Mouse (Mus musculus) heart, postnatal 14 days (tissue): ENCODE data around the gene Cd2ap. TPM values are rescaled to one million over a fixed set of nuclear protein-coding genes. Genes with fewer than 3 reads are reported as not detected.

Experiments used
- DNase-seq, 2 experiments: peaks; one replicate each; pipeline ENCODE4 v3.0.0; 2021 to 2022
- intact Hi-C: fragments of 180-260 bp; cut with DNase I; formaldehyde crosslinking; loops from one replicate; pipeline ENCODE4 v1.15.1; 2025
- total RNA-seq, 2 experiments: library from RNA; stranded (reverse); gene quantifications; 2 replicates each; pipeline ENCODE4 v1.2.3; 2021

The Cd2ap gene
- total RNA-seq, 2 experiments from 2014 or later: 30.7 to 32.7 TPM

- intact Hi-C loops: no loop called here
- no peak for DNase-seq
Measured at GRCm38 (mm10) chr17:42870465-42870864, 6.0 kb downstream of the Cd2ap start.

- DNase-seq: no peak
- intact Hi-C loops: no loop called here
Measured at GRCm38 (mm10) chr17:42863186-42863585, 13.3 kb downstream of the Cd2ap start.

GRCm38 (mm10) chr17:42860370-42860769, 16.1 kb downstream of the Cd2ap start:
- intact Hi-C loops: no loop called here
- DNase-seq: no peak

GRCm38 (mm10) chr17:42857506-42857905, 19.0 kb downstream of the Cd2ap start:
- intact Hi-C loops: no loop called here
- no peak for DNase-seq

GRCm38 (mm10) chr17:42847108-42847507, 29.4 kb downstream of the Cd2ap start:
- intact Hi-C loops: no loop called here
- DNase-seq: no peak

- DNase-seq: no peak
- intact Hi-C loops: no loop called here
Measured at GRCm38 (mm10) chr17:42837193-42837592, 39.3 kb downstream of the Cd2ap start.

GRCm38 (mm10) chr17:42822787-42823186, 53.7 kb downstream of the Cd2ap start:
- intact Hi-C loops: no loop called here
- DNase-seq: no peak

GRCm38 (mm10) chr17:42815374-42815773, 61.1 kb downstream of the Cd2ap start:
- intact Hi-C loops: loop anchor here (2.0 to 5.0 kb wide), 2 partner anchors 62 to 127 kb away; partner anchors contain the start of gene Cd2ap
- no peak for DNase-seq

- no peak for DNase-seq
- intact Hi-C loops: no loop called here
Measured at GRCm38 (mm10) chr17:42792412-42792975, 84.0 kb downstream of the Cd2ap start.

GRCm38 (mm10) chr17:42790787-42791186, 85.7 kb downstream of the Cd2ap start:
- intact Hi-C loops: no loop called here
- peak; percentile 26 to 45 for DNase-seq

GRCm38 (mm10) chr17:42789723-42790122, 86.7 kb downstream of the Cd2ap start:
- no peak for DNase-seq
- intact Hi-C loops: no loop called here

GRCm38 (mm10) chr17:42788686-42789453, 87.6 kb downstream of the Cd2ap start:
- peak; percentile 25 to 43 for DNase-seq
- intact Hi-C loops: no loop called here

- DNase-seq: peak; percentile 58 to 79
- intact Hi-C loops: no loop called here
Measured at GRCm38 (mm10) chr17:42782156-42782757, 94.2 kb downstream of the Cd2ap start.

GRCm38 (mm10) chr17:42753791-42754190, 122.7 kb downstream of the Cd2ap start:
- DNase-seq: no peak
- intact Hi-C loops: no loop called here

- intact Hi-C loops: no loop called here
- no peak for DNase-seq
Measured at GRCm38 (mm10) chr17:42752173-42752572, 124.3 kb downstream of the Cd2ap start.

- intact Hi-C loops: no loop called here
- no peak for DNase-seq
Measured at GRCm38 (mm10) chr17:42745657-42746420, 130.6 kb downstream of the Cd2ap start.

Other genes starting within 250 kb of the Cd2ap start
- under 1 TPM; 0.26 to 0.27 TPM for gene Adgrf4, start 184.4 kb downstream of the Cd2ap start, total RNA-seq
- gene Adgrf2, start 134.5 kb downstream of the Cd2ap start, total RNA-seq: under 1 TPM; 0.10 to 0.32 TPM
- gene Tnfrsf21, start 139.9 kb upstream of the Cd2ap start, total RNA-seq: 10 to 100 TPM; 17.6 to 18.6 TPM